Mouse (Mus musculus): ENCODE measurements around the gene Lrrc26.

- TF ChIP-seq EP300 (IDR thresholded peaks at IDR 0.05; ENCODE audit: low read depth) (no peak), CTCF (IDR thresholded peaks at IDR 0.05; ENCODE audit: low read depth) (no peak)
These were observed 4.2 kb upstream of the Lrrc26 start for GRCm38 (mm10) chr2:25285551-25285950.
